Mouse (Mus musculus) midbrain, postnatal 0 days (tissue): ENCODE results near the gene 1700067K01Rik. TPM values are rescaled to one million over a fixed set of nuclear protein-coding genes. Genes with fewer than 3 reads are reported as not detected.

Source experiments
- ATAC-seq: fragments of 200-750 bp; cut with Nextera tagmentation; 2 replicates; pipeline ENCODE4 v1.8.0; 2017; ENCODE audit warnings: moderate number of reproducible peaks, mild to moderate bottlenecking, moderate TSS enrichment, moderate library complexity; ENCODE audit not compliant: low FRiP score
- DNase-seq: peaks from one replicate; pipeline ENCODE4 v3.0.0-alpha.2; 2015; ENCODE audit warnings: low spot score
- H3K27ac ChIP-seq: fragments of 300-500 bp; sonication (generic); 2 replicates; pipeline ENCODE4 v1.5.1; 2014; ENCODE audit warnings: low read depth, mild to moderate bottlenecking, low read length, mixed read lengths
- H3K27me3 ChIP-seq: fragments of 300-500 bp; sonication (generic); 2 replicates; pipeline ENCODE4 v1.6.1; 2014; ENCODE audit warnings: low read length, control low read depth, mixed read lengths; ENCODE audit not compliant: insufficient read depth
- H3K36me3 ChIP-seq: fragments of 300-500 bp; sonication (generic); 2 replicates; pipeline ENCODE4 v1.6.1; 2014; ENCODE audit warnings: low read length, control low read depth, mixed read lengths; ENCODE audit not compliant: insufficient read depth
- H3K4me1 ChIP-seq: fragments of 300-500 bp; sonication (generic); 2 replicates; pipeline ENCODE4 v1.6.1; 2014; ENCODE audit warnings: mild to moderate bottlenecking, control low read depth, antibody characterized with exemption, low read length, mixed read lengths; ENCODE audit not compliant: insufficient read depth
- H3K4me2 ChIP-seq: fragments of 300-500 bp; sonication (generic); 2 replicates; pipeline ENCODE4 v1.6.1; 2014; ENCODE audit warnings: low read depth, mild to moderate bottlenecking, low read length, mixed read lengths; ENCODE audit not compliant: poor library complexity, severe bottlenecking
- H3K4me3 ChIP-seq: fragments of 300-500 bp; sonication (generic); 2 replicates; pipeline ENCODE4 v1.5.1; 2014; ENCODE audit warnings: low read depth, mild to moderate bottlenecking, low read length, moderate library complexity
- H3K9ac ChIP-seq: fragments of 300-500 bp; sonication (generic); replicated peaks from 2 replicates; pipeline ENCODE4 v1.6.1; 2014; ENCODE audit warnings: mild to moderate bottlenecking, low read length, moderate library complexity, mixed read lengths; ENCODE audit not compliant: poor library complexity, severe bottlenecking
- H3K9me3 ChIP-seq: fragments of 300-500 bp; sonication (generic); 2 replicates; pipeline ENCODE4 v1.6.1; 2016; ENCODE audit warnings: low read length, control low read depth
- CTCF ChIP-seq: IDR thresholded peaks from 2 replicates; pipeline ENCODE4 v1.5.1; 2016; ENCODE audit warnings: antibody characterized with exemption, mild to moderate bottlenecking
- WGBS: fragments of 180-500 bp; shearing (Covaris S2); extraction: QIAGEN DNeasy Blood & Tissue Kit; methylation state at CpG from one replicate; pipeline ENCODE4 v1.1.7; 2014; 5-methylcytosine and 5-hydroxymethylcytosine counted together
- polyA plus RNA-seq: library from polyadenylated mRNA; unstranded; fragments of >200 nt; fragmentation: Nextera tagmentation; extraction: Ambion mirVana; gene quantifications from 2 replicates; pipeline ENCODE4 v1.2.1, GENCODE M21; 2015
- total RNA-seq: library from RNA; depleted of rRNA; stranded (reverse); fragments of >200 nt; gene quantifications from 2 replicates; pipeline ENCODE4 v1.2.3, GENCODE M21; 2014; rRNA removed

The 1700067K01Rik gene
- 1.2 TPM in 1 of 2 replicates, not detected in the other for total RNA-seq
- polyA plus RNA-seq: 0.58 and 0.69 TPM in 2 replicates

DNA sequence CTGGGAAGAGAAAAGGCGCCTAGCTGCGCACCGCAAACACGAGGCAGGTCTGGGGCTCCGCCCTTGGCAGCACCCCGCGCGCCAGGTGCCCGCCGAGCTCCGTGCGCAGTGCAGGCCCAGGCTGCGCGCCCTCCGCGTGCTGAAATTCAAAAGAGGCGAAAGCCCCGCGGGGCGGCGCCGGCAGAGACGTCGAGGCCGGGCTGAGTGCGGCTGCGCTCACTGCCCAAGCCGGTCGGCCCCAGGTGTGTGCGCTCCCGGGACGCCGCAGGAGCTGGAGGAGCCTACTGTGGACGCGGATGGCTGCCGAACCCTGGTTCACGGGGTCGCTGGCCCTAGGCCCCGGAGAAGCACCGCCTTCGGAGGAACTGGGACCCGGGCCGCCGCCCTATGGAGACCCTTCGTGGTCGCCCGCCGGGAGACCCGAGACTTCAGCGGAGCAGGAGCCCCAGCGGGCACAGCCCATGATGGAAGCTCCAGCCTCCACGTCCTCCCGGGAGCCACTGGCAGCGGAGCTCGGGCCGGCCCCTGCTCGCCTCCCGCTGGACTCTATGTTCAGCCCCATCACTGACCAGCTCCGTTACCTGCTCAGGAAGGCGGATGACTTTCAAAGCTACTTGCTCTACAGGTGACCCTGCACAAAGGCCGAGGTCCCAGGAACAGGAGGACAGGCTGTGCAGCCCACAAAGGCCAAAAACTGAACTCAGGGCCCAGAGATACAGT lies at the start of gene 1700067K01Rik:
Gene 1700067K01Rik, plus strand, starts transcription at position 222 of the 720 bp plus-strand sequence.
- ATAC-seq (no peak), DNase-seq (no peak)
- Histone ChIP-seq H3K27me3 (no peaks in the 10 kb centered on the region), H3K9me3 (no peaks in the 10 kb centered on the region), H3K4me2 (peak within 1 kb of the TSS; percentile 12; the same call in 1 of the 2 replicates), H3K27ac (no peak within 1 kb of the TSS), H3K9ac (peak within 1 kb of the TSS; percentile 24; the same call in 1 of the 2 replicates), H3K36me3 (no peaks in the 10 kb centered on the region), H3K4me1 (peaks cover 5% of the 10 kb centered on the region; the same call in 1 of the 2 replicates), H3K4me3 (no peak within 1 kb of the TSS)
- TF ChIP-seq CTCF: no peak
- WGBS: 35% methylated on average over 61 of the region's 61 CpGs

DNA sequence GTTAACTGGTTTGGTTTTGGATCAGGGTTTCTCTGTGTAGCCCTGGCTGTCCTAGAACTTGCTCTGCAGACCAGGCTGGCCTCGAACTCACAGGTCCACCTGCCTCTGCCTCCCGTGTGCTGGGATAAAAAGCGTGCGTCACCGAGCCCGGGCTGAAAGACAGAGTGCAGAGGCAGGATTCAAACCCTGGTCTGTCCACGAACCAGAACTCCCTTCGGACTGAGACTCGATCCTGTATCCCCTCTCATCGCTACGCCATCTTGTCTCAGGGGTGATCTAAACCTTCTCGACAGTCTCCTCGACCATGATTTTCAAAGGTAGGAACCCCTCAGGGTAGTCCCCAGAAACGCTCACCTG lies 46.6 kb upstream of the 1700067K01Rik start:
- ATAC-seq (peak; percentile 34), DNase-seq (no peak)
- peak overlapping the region; percentile 94 for H3K4me2 ChIP-seq
- no peaks in the 10 kb centered on the region for H3K36me3 ChIP-seq
- H3K27ac ChIP-seq: peak overlapping the region; percentile 52
- no peaks in the 10 kb centered on the region for H3K9me3 ChIP-seq
- H3K27me3 ChIP-seq: no peaks in the 10 kb centered on the region
- peak overlapping the region; percentile 49 for H3K4me3 ChIP-seq
- peak overlapping the region; percentile 42; the same call in 1 of the 2 replicates for H3K9ac ChIP-seq
- TF ChIP-seq CTCF: no peak
- H3K4me1 ChIP-seq: no peaks in the 10 kb centered on the region
- WGBS: under 1% methylated on average over 14 of the region's 14 CpGs

DNA sequence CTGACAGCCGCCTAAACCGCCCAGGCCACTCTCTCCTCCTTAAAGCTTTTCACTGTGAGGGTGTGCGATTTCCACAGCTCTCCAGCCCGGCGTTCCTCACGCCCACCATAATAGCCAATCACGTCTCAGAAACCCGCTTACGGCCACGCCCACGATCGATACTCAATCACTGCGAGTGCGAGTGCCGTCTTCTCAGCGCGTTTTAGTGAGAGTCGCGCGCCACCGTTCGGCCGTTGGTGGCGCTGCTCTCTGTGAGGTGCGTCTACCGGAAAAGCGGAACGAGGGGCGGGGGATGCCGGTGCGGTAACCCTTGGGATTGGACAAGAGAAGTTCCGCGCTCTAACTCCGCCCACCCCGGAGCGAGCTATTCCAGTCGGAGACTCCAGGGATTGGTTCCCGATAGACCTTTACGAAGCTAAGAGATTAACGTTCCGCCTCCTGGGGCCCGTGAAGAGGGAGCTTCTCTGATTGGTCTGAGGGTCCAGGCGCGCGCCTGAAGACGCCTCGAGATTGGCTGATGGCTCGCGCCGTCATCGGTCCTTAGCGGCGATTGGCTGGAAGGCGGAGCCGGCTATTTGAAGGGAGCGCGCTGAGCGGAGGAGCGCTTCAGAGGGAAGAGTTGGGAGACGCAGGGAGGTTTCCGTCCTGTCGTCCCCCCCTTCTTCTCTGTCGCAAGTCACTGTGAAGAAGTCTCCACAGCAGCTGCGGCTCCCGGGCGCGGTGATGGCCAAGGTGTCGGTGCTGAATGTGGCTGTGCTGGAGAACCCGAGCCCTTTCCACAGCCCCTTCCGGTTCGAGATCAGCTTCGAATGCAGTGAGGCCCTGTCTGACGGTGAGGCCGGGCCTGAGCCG lies 46.0 kb upstream of the 1700067K01Rik start, which contains the start of the genes Gm10644 and Asf1b:
Gene Gm10644, minus strand, starts transcription at position 100 of the 852 bp plus-strand sequence.
Gene Asf1b, plus strand, starts transcription at position 402 of the 852 bp plus-strand sequence.
- under 1% methylated on average over 75 of the region's 75 CpGs for WGBS
- Histone ChIP-seq H3K36me3 (no peaks in the 10 kb centered on the region), H3K9ac (peak within 1 kb of the TSS; percentile 42; the same call in 1 of the 2 replicates), H3K9me3 (no peaks in the 10 kb centered on the region), H3K27ac (peak within 1 kb of the TSS; percentile 52), H3K27me3 (no peaks in the 10 kb centered on the region), H3K4me2 (peak within 1 kb of the TSS; percentile 94), H3K4me3 (peak within 1 kb of the TSS; percentile 49), H3K4me1 (no peaks in the 10 kb centered on the region)
- peak; percentile 97 for TF ChIP-seq CTCF
- DNase-seq (peak; percentile 100), ATAC-seq (peak; percentile 99)

GRCm38 (mm10) chr8:83955958-83956218 lies 45.4 kb upstream of the 1700067K01Rik start:
- DNase-seq: no peak
- ATAC-seq: no peak
- no peak overlapping the region for H3K9ac ChIP-seq
- no peaks in the 10 kb centered on the region for H3K36me3 ChIP-seq
- peak overlapping the region; percentile 49 for H3K4me3 ChIP-seq
- H3K4me1 ChIP-seq: no peaks in the 10 kb centered on the region
- H3K9me3 ChIP-seq: no peaks in the 10 kb centered on the region
- peak overlapping the region; percentile 94 for H3K4me2 ChIP-seq
- no peaks in the 10 kb centered on the region for H3K27me3 ChIP-seq
- WGBS: under 1% methylated on average over 14 of the region's 15 CpGs
- no peak for TF ChIP-seq CTCF
- H3K27ac ChIP-seq: no peak overlapping the region

- peak; percentile 30 for TF ChIP-seq CTCF
- no peaks in the 10 kb centered on the region for H3K36me3 ChIP-seq
- ATAC-seq: no peak
- H3K9ac ChIP-seq: no peak overlapping the region
- no peaks in the 10 kb centered on the region for H3K4me1 ChIP-seq
- H3K27ac ChIP-seq: no peak overlapping the region
- H3K4me2 ChIP-seq: peak overlapping the region; percentile 94; the same call in 1 of the 2 replicates
- H3K4me3 ChIP-seq: no peak overlapping the region
- no peaks in the 10 kb centered on the region for H3K27me3 ChIP-seq
- DNase-seq: peak; percentile 31
- H3K9me3 ChIP-seq: no peaks in the 10 kb centered on the region
- 6% methylated on average over 1 of the region's 1 CpGs for WGBS
Measured at GRCm38 (mm10) chr8:83956789-83957188, 44.5 kb upstream of the 1700067K01Rik start.
